Mouse (Mus musculus) ES-E14 (cell line): ENCODE results near the gene Psors1c2. TPM values are rescaled to one million over a fixed set of nuclear protein-coding genes. Genes with fewer than 3 reads are reported as not detected.

ENCODE experiments used
- DNase-seq: peaks from one replicate; pipeline ENCODE4 v3.0.0-alpha.2; 2013; ENCODE audit warnings: low read depth, low spot score
- H3K27ac ChIP-seq: 2 replicates; pipeline ENCODE4 v1.5.1; 2012; ENCODE audit warnings: low read depth, mild to moderate bottlenecking, low read length, moderate library complexity, mixed read lengths; ENCODE audit not compliant: poor library complexity, insufficient read depth, severe bottlenecking
- H3K36me3 ChIP-seq: 2 replicates; pipeline ENCODE4 v1.6.1; 2012; ENCODE audit warnings: mild to moderate bottlenecking, low read length, moderate library complexity, mixed read lengths; ENCODE audit not compliant: control insufficient read depth, poor library complexity, insufficient read depth, severe bottlenecking
- H3K4me1 ChIP-seq, 2 experiments: fragments of 150-350 bp in 1 of 2; sonication (generic) in 1 of 2; 2 replicates each; pipeline ENCODE4 v1.6.1; 2012; ENCODE audit warnings: low read length in 2 of 2, mild to moderate bottlenecking in 1 of 2, mixed read lengths in 1 of 2; ENCODE audit not compliant: control insufficient read depth in 2 of 2, insufficient read depth in 2 of 2, poor library complexity in 1 of 2
- H3K4me3 ChIP-seq, 2 experiments: fragments of 150-350 bp in 1 of 2; sonication (generic) in 1 of 2; 2 replicates each; pipeline ENCODE4 v1.5.1; 2012; ENCODE audit warnings: low read length in 2 of 2, low read depth in 1 of 2, mild to moderate bottlenecking in 1 of 2, mixed read lengths in 1 of 2; ENCODE audit not compliant: insufficient read depth in 1 of 2, poor library complexity in 1 of 2, severe bottlenecking in 1 of 2
- H3K9ac ChIP-seq: 2 replicates; pipeline ENCODE4 v1.6.1; 2012; ENCODE audit warnings: low read depth, mild to moderate bottlenecking, low read length, mixed read lengths; ENCODE audit not compliant: poor library complexity, insufficient read depth, severe bottlenecking
- H3K9me3 ChIP-seq: fragments of 150-350 bp; sonication (generic); 2 replicates; pipeline ENCODE4 v1.6.1; 2012; ENCODE audit warnings: low read depth, mild to moderate bottlenecking, low read length; ENCODE audit not compliant: control insufficient read depth, insufficient read depth
- CHD2 ChIP-seq: IDR thresholded peaks from 2 replicates; pipeline ENCODE4 v1.6.1; 2014; ENCODE audit warnings: mild to moderate bottlenecking, low read depth, low read length, inconsistent platforms
- HCFC1 ChIP-seq: IDR thresholded peaks from 2 replicates; pipeline ENCODE4 v1.6.1; 2012; ENCODE audit warnings: low read length, inconsistent platforms, borderline replicate concordance; ENCODE audit not compliant: insufficient read depth
- MAFK ChIP-seq: IDR thresholded peaks from 2 replicates; pipeline ENCODE4 v1.6.1; 2014; ENCODE audit warnings: mild to moderate bottlenecking, low read depth, low read length, inconsistent platforms; ENCODE audit not compliant: insufficient read depth
- ZC3H11A ChIP-seq: IDR thresholded peaks from 2 replicates; pipeline ENCODE4 v1.6.1; 2012; ENCODE audit warnings: low read depth, mild to moderate bottlenecking, inconsistent platforms, low read length, borderline replicate concordance
- ZNF384 ChIP-seq: IDR thresholded peaks from 2 replicates; pipeline ENCODE4 v1.6.1; 2012; ENCODE audit warnings: low read depth, low read length, inconsistent platforms
- in situ Hi-C, 2 experiments: fragments of 600-800 bp; cut with MboI; formaldehyde crosslinking; loops; one replicate each; pipeline ENCODE4 v1.15.1; 2025; ENCODE audit warnings: low sequenced_read_pairs in 2 of 2, inconsistent platforms in 1 of 2; ENCODE audit not compliant: unreplicated experiment in 2 of 2
- total RNA-seq: library from RNA; depleted of rRNA; stranded (reverse); fragments of 300-350 nt; gene quantifications from 2 replicates; pipeline ENCODE4 v1.2.3, GENCODE M21; 2012; rRNA removed

Psors1c2 gene
- 4.3 and 8.9 TPM in 2 replicates for total RNA-seq

DNA sequence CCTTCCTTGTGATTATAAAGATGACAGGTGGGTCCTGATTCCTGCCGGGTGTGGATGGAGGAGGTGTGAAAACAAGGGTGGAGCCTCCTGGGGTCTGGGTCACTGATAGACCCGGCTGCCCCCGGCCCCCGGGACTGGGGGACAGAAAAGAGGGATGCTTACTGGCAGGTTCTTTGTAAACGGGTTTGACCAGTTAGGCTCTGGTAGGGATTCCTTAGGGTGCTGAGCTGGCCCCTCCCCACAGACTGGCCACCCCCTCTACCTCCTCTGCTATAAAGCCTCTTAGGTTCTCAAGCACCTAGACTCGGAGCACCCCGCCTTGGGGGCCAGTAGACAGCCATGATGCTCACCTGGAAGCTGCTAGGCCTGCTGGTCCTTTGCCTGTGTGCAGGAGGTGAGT lies at the start of gene Psors1c2:
Gene Psors1c2, plus strand, starts transcription at position 301 of the 400 bp plus-strand sequence.
- Histone ChIP-seq H3K9ac (no peak within 1 kb of the TSS; the same call in 1 of the 2 replicates), H3K4me3 (no peak within 1 kb of the TSS), H3K36me3 (peaks cover 12% of the 10 kb centered on the region), H3K27ac (peak within 1 kb of the TSS; percentile 58; the same call in 1 of the 2 replicates), H3K4me1 (peaks cover 4 to 38% of the 10 kb centered on the region in 2 experiments; a peak in 3 of 4 replicates), H3K9me3 (no peaks in the 10 kb centered on the region)
- TF ChIP-seq CHD2 (no peak), ZNF384 (no peak), HCFC1 (no peak), ZC3H11A (no peak), MAFK (no peak)
- in situ Hi-C loops: no loop called here
- DNase-seq: no peak

DNA sequence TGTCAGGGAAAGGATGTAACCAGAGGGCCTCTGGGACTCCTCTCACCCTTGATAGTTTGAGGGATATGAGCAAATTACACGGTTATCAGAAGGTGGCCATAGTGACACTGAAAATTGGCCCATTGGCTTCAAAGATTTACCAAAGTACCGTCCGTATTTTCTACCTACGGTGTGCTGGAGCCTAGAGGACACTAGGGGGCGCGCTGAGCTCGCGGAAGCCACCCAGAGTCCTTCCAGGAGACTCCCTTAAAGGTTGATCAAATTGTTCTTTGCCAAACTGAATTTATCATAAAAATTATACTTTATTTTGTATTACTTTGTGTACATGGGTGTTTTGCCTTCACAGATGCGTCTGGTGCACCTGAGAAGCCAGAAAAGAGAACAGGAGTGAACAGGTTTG lies 48.9 kb upstream of the Psors1c2 start:
- Histone ChIP-seq H3K36me3 (no peaks in the 10 kb centered on the region), H3K27ac (no peak overlapping the region), H3K4me1 (peaks cover 2 to 14% of the 10 kb centered on the region in 2 experiments; a peak in 3 of 4 replicates), H3K4me3 (no peak overlapping the region), H3K9me3 (no peaks in the 10 kb centered on the region), H3K9ac (peak overlapping the region; percentile 62; the same call in 1 of the 2 replicates)
- in situ Hi-C loops: no loop called here
- no peak for DNase-seq
- TF ChIP-seq ZC3H11A: peak; percentile 90; the same call in 1 of the 2 replicates
- TF ChIP-seq HCFC1: no peak

- Histone ChIP-seq H3K36me3 (no peaks in the 10 kb centered on the region), H3K9ac (no peak overlapping the region), H3K27ac (peak overlapping the region; percentile 78), H3K9me3 (no peaks in the 10 kb centered on the region), H3K4me3 (no peak overlapping the region), H3K4me1 (peaks cover 2 to 22% of the 10 kb centered on the region in 2 experiments; a peak in 3 of 4 replicates)
- in situ Hi-C loops: no loop called here
- TF ChIP-seq ZNF384 (no peak), CHD2 (no peak), ZC3H11A (no peak), MAFK (no peak), HCFC1 (peak; percentile 43; the same call in 1 of the 2 replicates)
- peak; percentile 74 for DNase-seq
Measured at GRCm38 (mm10) chr17:35485702-35486101, 47.3 kb upstream of the Psors1c2 start.

DNA sequence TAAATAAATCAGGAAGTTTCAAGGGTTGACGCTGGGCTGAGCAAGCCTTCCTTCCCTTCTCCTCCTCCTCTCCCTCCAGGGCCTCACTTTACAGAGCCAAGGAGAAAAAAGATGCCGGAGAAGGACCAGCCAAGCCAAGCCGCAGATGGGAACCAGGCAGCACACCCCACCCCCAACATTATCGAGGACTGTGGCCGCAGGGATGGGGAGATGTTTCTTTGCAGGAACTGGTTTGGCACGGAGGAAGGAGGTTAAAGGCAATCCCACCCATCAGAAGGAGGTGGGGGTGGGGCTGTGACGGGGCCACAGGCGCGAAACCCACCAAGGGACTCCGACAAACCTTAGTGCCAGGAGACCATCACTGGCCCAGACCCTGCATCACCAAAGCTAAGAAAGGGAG lies 46.3 kb upstream of the Psors1c2 start:
- Histone ChIP-seq H3K27ac (peak overlapping the region; percentile 52), H3K36me3 (no peaks in the 10 kb centered on the region), H3K4me1 (peaks cover 2 to 28% of the 10 kb centered on the region in 2 experiments; a peak in 3 of 4 replicates), H3K9ac (peak overlapping the region; percentile 6; the same call in 1 of the 2 replicates), H3K4me3 (peak overlapping the region in 1 of 2 experiments; percentile 10; a peak in 1 of 4 replicates), H3K9me3 (no peaks in the 10 kb centered on the region)
- in situ Hi-C loops: no loop called here
- peak; percentile 58; the same call in 1 of the 2 replicates for TF ChIP-seq ZNF384
- TF ChIP-seq HCFC1: no peak
- no peak for DNase-seq

- no peak for DNase-seq
- H3K36me3 ChIP-seq: no peaks in the 10 kb centered on the region
- H3K9me3 ChIP-seq: no peaks in the 10 kb centered on the region
- no peak overlapping the region for H3K9ac ChIP-seq
- H3K4me3 ChIP-seq: no peak overlapping the region
- H3K27ac ChIP-seq: peak overlapping the region; percentile 63; the same call in 1 of the 2 replicates
- TF ChIP-seq MAFK (no peak), ZC3H11A (no peak), CHD2 (no peak), HCFC1 (no peak), ZNF384 (no peak)
- in situ Hi-C loops: no loop called here
- peaks cover 2 to 28% of the 10 kb centered on the region in 2 experiments; a peak in 3 of 4 replicates for H3K4me1 ChIP-seq
Measured at GRCm38 (mm10) chr17:35488041-35488440, 45.0 kb upstream of the Psors1c2 start.
